Mouse (Mus musculus) left cerebral cortex, postnatal 14 days (tissue): ENCODE measurements around the gene Nudt17. TPM values are rescaled to one million over a fixed set of nuclear protein-coding genes. Genes with fewer than 3 reads are reported as not detected.
A peak's percentile ranks its signal among the peaks of the same experiment; 100 is the strongest.
"Not testable (repeated sequence)": the region's sequence is repeated elsewhere in the genome, so short reads cannot be mapped to it uniquely, and the experiment has no call there.

ENCODE experiments used
- DNase-seq, 2 experiments: peaks; one replicate each; pipeline ENCODE4 v3.0.0; 2021 to 2022; ENCODE audit warnings: low spot score in 2 of 2, mixed read lengths in 1 of 2
- intact Hi-C: fragments of 180-260 bp; cut with DNase I; formaldehyde crosslinking; loops from one replicate; pipeline ENCODE4 v1.15.1; 2025
- long read RNA-seq, 2 experiments: library from polyadenylated mRNA; stranded (forward); transcript quantifications; one replicate each; pipeline ENCODE4 v2.0.0; 2021
- total RNA-seq, 2 experiments: library from RNA; stranded (reverse); gene quantifications; 2 replicates each; pipeline ENCODE4 v1.2.3; 2021

Nudt17 gene
- 1 to 10 TPM; 5.7 to 6.6 TPM for total RNA-seq
- long read RNA-seq, experiment 1, partial matches to known transcripts = 0 of 1 reads
- long read RNA-seq, experiment 1, other reads (novel, unspliced or antisense) = 0 of 1 reads
- long read RNA-seq, experiment 2, partial matches to known transcripts = 0 of 4 reads
- long read RNA-seq, experiment 2, other reads (novel, unspliced or antisense) = 2 of 4 reads

- intact Hi-C loops = loop anchor here (5.0 kb wide), 1 partner anchor 161 kb away; no protein-coding TSS in a partner anchor
- peak; percentile 79 to 84 for DNase-seq
These were observed at the start of gene Nudt17 for GRCm38 (mm10) chr3:96707903-96708683. Gene Nudt17, minus strand, starts transcription at chr3:96708562.

- intact Hi-C loops = no loop called here
- DNase-seq = no peak
These were observed 49.3 kb upstream of the Nudt17 start for GRCm38 (mm10) chr3:96757691-96758090.

- DNase-seq = no peak
- intact Hi-C loops = no loop called here
These were observed 47.6 kb upstream of the Nudt17 start for GRCm38 (mm10) chr3:96755935-96756334.

GRCm38 (mm10) chr3:96746829-96747228, 38.5 kb upstream of the Nudt17 start:
- intact Hi-C loops = no loop called here

GRCm38 (mm10) chr3:96744348-96744747, 36.0 kb upstream of the Nudt17 start:
- intact Hi-C loops = no loop called here
- no peak for DNase-seq

More at GRCm38 (mm10) chr3:96746829-96747228, 38.5 kb upstream of the Nudt17 start:
- no peak for DNase-seq

- DNase-seq, intact Hi-C loops: not testable (repeated sequence)
These were observed 31.9 kb upstream of the Nudt17 start for GRCm38 (mm10) chr3:96740279-96740678.

GRCm38 (mm10) chr3:96737995-96738394, 29.6 kb upstream of the Nudt17 start:
- DNase-seq = no peak
- intact Hi-C loops = no loop called here

- DNase-seq = no peak
- intact Hi-C loops = no loop called here
These were observed 28.8 kb upstream of the Nudt17 start for GRCm38 (mm10) chr3:96737013-96737740.

GRCm38 (mm10) chr3:96735200-96735599, 26.8 kb upstream of the Nudt17 start:
- DNase-seq = no peak
- intact Hi-C loops = no loop called here

GRCm38 (mm10) chr3:96733984-96734383, 25.6 kb upstream of the Nudt17 start:
- DNase-seq = no peak
- intact Hi-C loops = no loop called here

- no peak for DNase-seq
- intact Hi-C loops = no loop called here
These were observed 22.4 kb upstream of the Nudt17 start for GRCm38 (mm10) chr3:96730785-96731184.

GRCm38 (mm10) chr3:96729403-96729784, 21.0 kb upstream of the Nudt17 start:
- intact Hi-C loops = no loop called here
- no peak for DNase-seq

GRCm38 (mm10) chr3:96728634-96729402, 20.5 kb upstream of the Nudt17 start:
- intact Hi-C loops = no loop called here
- DNase-seq = no peak

- peak; percentile 42 to 49 for DNase-seq
- intact Hi-C loops = no loop called here
These were observed 19.7 kb upstream of the Nudt17 start for GRCm38 (mm10) chr3:96727828-96728633.

GRCm38 (mm10) chr3:96727343-96727827, 19.0 kb upstream of the Nudt17 start, which contains the start of the genes Polr3c and Rnf115:
Gene Polr3c, minus strand, starts transcription at chr3:96727628.
Gene Rnf115, plus strand, starts transcription at chr3:96727664.
- peak; percentile 93 to 94 for DNase-seq
- intact Hi-C loops = no loop called here

- intact Hi-C loops = no loop called here
- DNase-seq = peak; percentile 49 to 73
These were observed 10.8 kb upstream of the Nudt17 start for GRCm38 (mm10) chr3:96719173-96719572.

- intact Hi-C loops = no loop called here
- DNase-seq = no peak
These were observed 7.5 kb upstream of the Nudt17 start for GRCm38 (mm10) chr3:96715854-96716253.

- intact Hi-C loops = no loop called here
- DNase-seq = no peak
These were observed 5.9 kb upstream of the Nudt17 start for GRCm38 (mm10) chr3:96714286-96714685.
